Mouse (Mus musculus): ENCODE data around the gene Sgms2.

The Sgms2 gene

GRCm38 (mm10) chr3:131491361-131491925 lies at the start of gene Sgms2:
Gene Sgms2 (minus strand): TSS chr3:131491411.
- DNase-seq (ENCODE audit: low spot score): no peak

DNA sequence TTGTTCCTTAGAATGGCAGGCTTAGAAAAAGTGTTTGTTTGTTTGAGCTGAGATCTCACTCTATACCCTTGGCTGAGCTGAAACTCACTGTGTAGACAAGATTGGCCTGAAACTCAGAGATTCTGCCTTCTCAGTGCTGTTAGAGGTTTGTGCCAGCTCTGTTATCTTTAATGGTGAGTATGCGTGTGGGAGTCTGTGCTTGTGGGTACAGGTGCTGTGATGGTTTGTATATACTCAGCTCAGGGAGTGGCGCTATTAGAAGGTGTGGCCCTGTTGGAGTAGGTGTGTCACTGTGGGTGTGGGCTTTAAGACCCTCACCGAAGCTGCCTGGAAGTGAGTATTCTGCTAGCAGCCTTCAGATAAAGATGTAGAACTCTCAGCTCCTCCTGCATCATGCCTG lies 34.0 kb upstream of the Sgms2 start:
- DNase-seq (ENCODE audit: low spot score): no peak

GRCm38 (mm10) chr3:131524779-131525178 lies 33.6 kb upstream of the Sgms2 start:
- DNase-seq (ENCODE audit: low spot score): no peak

- DNase-seq (ENCODE audit: low spot score): no peak
These were observed 33.0 kb upstream of the Sgms2 start for GRCm38 (mm10) chr3:131524210-131524609.

- DNase-seq (ENCODE audit: low spot score): peak; percentile 14
These were observed 32.5 kb upstream of the Sgms2 start for GRCm38 (mm10) chr3:131523749-131524148.

DNA sequence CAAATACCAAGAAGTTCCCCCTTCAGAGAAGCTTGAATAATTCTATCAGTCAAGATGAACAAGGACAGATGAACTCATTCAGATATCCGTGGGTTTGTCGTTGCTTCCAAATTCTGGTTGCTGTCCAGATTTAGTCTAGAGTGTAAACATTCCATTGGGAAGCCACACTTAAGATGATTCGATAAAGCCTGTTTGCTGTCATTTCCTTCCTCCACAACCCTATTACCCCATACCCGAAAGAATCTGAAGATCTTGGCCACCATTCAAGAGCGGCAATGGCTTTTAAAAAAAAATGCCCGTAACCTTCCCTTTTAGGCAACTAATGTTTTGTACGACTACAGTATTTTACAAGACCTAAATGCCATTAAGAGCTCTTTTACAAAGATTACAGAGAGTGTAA lies 31.0 kb upstream of the Sgms2 start:
- peak; percentile 13 for DNase-seq (ENCODE audit: low spot score)

GRCm38 (mm10) chr3:131521206-131521605 lies 30.0 kb upstream of the Sgms2 start:
- no peak for DNase-seq (ENCODE audit: low spot score)

GRCm38 (mm10) chr3:131517756-131518155 lies 26.5 kb upstream of the Sgms2 start:
- DNase-seq (ENCODE audit: low spot score): no peak

DNA sequence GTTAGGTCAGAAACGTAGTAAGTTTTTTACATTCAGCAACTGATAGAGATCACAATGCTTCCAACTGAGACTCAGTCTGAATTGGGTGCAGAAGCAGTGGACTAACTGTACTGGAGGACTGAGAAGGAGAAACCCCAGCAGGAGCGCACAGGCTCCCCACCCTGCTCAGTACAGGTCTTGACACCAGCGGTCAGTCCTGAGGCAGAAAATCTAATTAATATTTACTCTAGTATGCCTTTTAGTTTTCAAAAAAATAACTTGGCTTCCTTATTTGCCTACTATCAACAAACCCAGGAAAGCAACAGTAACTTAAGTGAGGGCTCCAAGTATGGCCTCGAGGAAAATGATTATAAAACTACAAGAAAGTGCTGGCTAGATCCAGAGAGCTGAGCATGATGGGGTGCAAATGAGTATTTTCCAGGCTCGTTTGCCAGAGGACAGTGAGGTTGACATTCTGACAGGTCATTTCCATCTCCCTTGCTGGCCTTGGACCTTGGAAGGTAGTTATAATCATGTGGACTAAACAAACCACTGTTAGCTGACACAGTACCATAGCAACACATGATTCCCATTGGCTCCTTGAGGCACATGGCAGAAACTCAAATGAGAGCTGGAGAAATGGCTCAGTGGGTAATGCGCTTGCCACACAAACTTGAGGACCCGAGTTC lies 25.3 kb upstream of the Sgms2 start:
- DNase-seq (ENCODE audit: low spot score): no peak

- no peak for DNase-seq (ENCODE audit: low spot score)
These were observed 20.4 kb upstream of the Sgms2 start for GRCm38 (mm10) chr3:131511616-131512015.

GRCm38 (mm10) chr3:131508024-131508423 lies 16.8 kb upstream of the Sgms2 start:
- no peak for DNase-seq (ENCODE audit: low spot score)

GRCm38 (mm10) chr3:131504595-131505223 lies 13.5 kb upstream of the Sgms2 start:
- no peak for DNase-seq (ENCODE audit: low spot score)

GRCm38 (mm10) chr3:131501677-131502370 lies 10.6 kb upstream of the Sgms2 start:
- no peak for DNase-seq (ENCODE audit: low spot score)

GRCm38 (mm10) chr3:131499651-131500050 lies 8.4 kb upstream of the Sgms2 start:
- no peak for DNase-seq (ENCODE audit: low spot score)

- no peak for DNase-seq (ENCODE audit: low spot score)
These were observed 5.4 kb upstream of the Sgms2 start for GRCm38 (mm10) chr3:131496506-131497122.

GRCm38 (mm10) chr3:131495076-131495475 lies 3.9 kb upstream of the Sgms2 start:
- no peak for DNase-seq (ENCODE audit: low spot score)

DNA sequence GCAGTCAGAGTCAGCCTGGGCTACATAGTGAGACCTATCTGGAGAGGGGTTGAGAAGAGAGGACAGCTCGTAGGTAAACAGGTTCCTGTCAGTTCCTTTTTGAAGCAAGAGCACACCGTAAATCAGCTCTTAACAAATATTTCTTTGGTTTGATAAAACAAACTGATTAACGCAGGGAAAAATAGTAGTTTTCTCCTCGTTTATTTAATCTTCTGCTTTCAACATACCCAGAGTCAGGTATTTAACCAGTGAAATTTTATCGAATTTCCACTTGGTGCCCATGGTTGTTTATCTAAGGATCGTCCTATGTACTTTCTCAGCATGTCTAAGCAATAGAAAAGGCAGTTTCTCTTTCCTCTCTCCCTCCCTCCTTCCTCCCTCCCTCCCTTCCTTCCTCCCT lies 2.0 kb upstream of the Sgms2 start:
- DNase-seq (ENCODE audit: low spot score): no peak

- DNase-seq (ENCODE audit: low spot score): no peak
These were observed 769 bp upstream of the Sgms2 start for GRCm38 (mm10) chr3:131491980-131492379.

- DNase-seq (ENCODE audit: low spot score): peak; percentile 77
These were observed 885 bp downstream of the Sgms2 start for GRCm38 (mm10) chr3:131490143-131490908.

GRCm38 (mm10) chr3:131489657-131490142 lies 1.5 kb downstream of the Sgms2 start:
- peak; percentile 67 for DNase-seq (ENCODE audit: low spot score)

GRCm38 (mm10) chr3:131488969-131489368 lies 2.2 kb downstream of the Sgms2 start:
- no peak for DNase-seq (ENCODE audit: low spot score)

DNA sequence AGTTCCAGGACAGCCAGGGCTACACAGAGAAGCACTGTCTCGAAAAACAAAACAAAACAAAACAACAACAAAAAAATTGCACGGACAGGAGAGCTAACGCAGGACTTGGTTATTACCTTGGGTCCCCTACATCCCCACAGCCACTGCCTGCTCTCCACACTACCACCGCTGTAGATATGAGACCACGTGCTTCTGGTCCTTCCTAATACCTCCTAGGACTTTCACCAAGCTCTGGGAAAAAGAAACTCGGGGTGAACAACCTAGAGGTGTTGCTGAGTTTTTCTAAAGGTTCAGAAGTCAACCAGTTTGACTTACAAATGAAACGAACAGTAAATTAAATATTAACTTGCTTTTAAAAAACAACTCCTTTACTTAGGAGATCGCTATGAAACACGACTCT lies 2.8 kb downstream of the Sgms2 start:
- DNase-seq (ENCODE audit: low spot score): no peak

Data from MN1 (cell line).